Mouse (Mus musculus): ENCODE results near the gene Rbm38.

DNA sequence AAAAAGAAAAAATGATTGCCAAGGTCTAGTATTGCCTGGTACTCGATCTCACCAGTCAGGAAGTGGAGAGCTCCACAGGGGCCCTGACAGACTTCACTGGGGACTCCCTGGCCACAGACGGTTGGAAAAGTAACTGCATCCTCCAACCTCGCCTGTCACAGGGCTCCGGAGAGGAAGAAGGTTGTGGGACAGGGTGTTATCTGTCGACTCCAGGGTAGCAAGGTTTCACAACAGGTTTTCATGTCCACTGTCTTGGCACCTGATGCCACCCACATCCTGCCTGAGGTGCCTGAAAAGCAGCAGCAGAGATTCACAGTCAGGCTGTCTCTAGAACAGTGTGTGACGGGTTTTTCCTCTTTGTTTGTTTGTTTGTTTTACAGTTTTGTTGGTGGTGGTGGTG is 2.4 kb upstream of the Rbm38 start:
- TF ChIP-seq CTCF (conservative IDR thresholded peaks at IDR 0.05 in 1 of 2, IDR thresholded peaks at IDR 0.05 in 1 of 2; ENCODE audit: low read depth in 2 of 2, low read length in 2 of 2) = no peak
- TF ChIP-seq RAD21 (IDR thresholded peaks at IDR 0.05; ENCODE audit: low read depth, low read length) = no peak
